ENCODE assay signal across 9 mouse cellular contexts in genomic region chr11:114477365-114477764, GRCm38 (mm10).
A peak's percentile ranks its signal among the peaks of the same experiment; 100 is the strongest.
DNase-seq lines count a peak whose midpoint lies in the region; ATAC-seq and TF ChIP-seq lines count a peak whose summit lies in the region.
"Had no signal": no experiment of that assay in that cellular context is flagged by ENCODE, and none has a peak within 500 bp of the region (broad histone marks: within the 10 kb centered on the region; RNA-seq: fewer than 3 reads in every experiment).

No protein-coding gene starts in this region.

- TF ChIP-seq CTCF in kidney, adult 2 months (conservative IDR thresholded peaks at IDR 0.05; ENCODE audit: insufficient read depth, insufficient read length, low read depth, low read length) = peak; percentile 35
- peak; percentile 36; the same call in 1 of the 2 replicates for TF ChIP-seq CTCF in cortical plate, adult 2 months (IDR thresholded peaks at IDR 0.05; ENCODE audit: extremely low read depth, insufficient read depth, low read length)

- H3K27me3 ChIP-seq in kidney, adult 2 months (replicated peaks; ENCODE audit: control insufficient read depth, insufficient read depth, low read length) = no peaks in the 10 kb centered on the region
- H3K27me3 ChIP-seq in kidney, embryonic 16.5 days (ENCODE audit: insufficient read depth, low read length) = peaks cover 7% of the 10 kb centered on the region

- ATAC-seq in kidney, embryonic 16.5 days (ENCODE audit: low FRiP score, low TSS enrichment) = no peak
- no peak for ATAC-seq in activated CD4-positive, CD25-positive, alpha-beta regulatory T cell, adult 4 months

- no peak for TF ChIP-seq POLR2A in kidney, adult 2 months (IDR thresholded peaks at IDR 0.05; ENCODE audit: low read depth, low read length)
- no peak for TF ChIP-seq POLR2A in cortical plate, adult 2 months (IDR thresholded peaks at IDR 0.05; ENCODE audit: extremely low read depth, insufficient read depth, low read length)

- H3K27ac ChIP-seq in kidney, adult 2 months (ENCODE audit: insufficient read depth, low read depth, low read length) = no peak overlapping the region
- H3K27ac ChIP-seq in kidney, embryonic 16.5 days (ENCODE audit: low read length) = no peak overlapping the region
- no peak overlapping the region for H3K27ac ChIP-seq in cortical plate, adult 2 months (ENCODE audit: insufficient read depth, low read length)

- no peak overlapping the region for H3K4me2 ChIP-seq in kidney, embryonic 16.5 days (replicated peaks; ENCODE audit: low read depth, low read length)

- H3K4me3 ChIP-seq in kidney, adult 2 months (ENCODE audit: insufficient read depth, low read depth, low read length) = no peak overlapping the region
- no peak overlapping the region for H3K4me3 ChIP-seq in kidney, embryonic 16.5 days (ENCODE audit: low read length)
- no peak overlapping the region for H3K4me3 ChIP-seq in cortical plate, adult 2 months (ENCODE audit: insufficient read depth, low read length)

- WGBS in kidney, adult 2 months = 83% methylated on average over 3 of the region's 3 CpGs
- 74% methylated on average over 3 of the region's 3 CpGs for WGBS in kidney, embryonic 16.5 days

- H3K36me3 ChIP-seq in kidney, adult 2 months (ENCODE audit: control insufficient read depth, insufficient read depth, low read length) = no peaks in the 10 kb centered on the region
- H3K36me3 ChIP-seq in kidney, embryonic 16.5 days (ENCODE audit: insufficient read depth, low read length) = no peaks in the 10 kb centered on the region

- H3K9ac ChIP-seq in kidney, embryonic 16.5 days (replicated peaks; ENCODE audit: low read length) = no peak overlapping the region

- DNase-seq in kidney, adult 2 months = peak; percentile 8
- DNase-seq in 3T3-L1 (ENCODE audit: low read depth, low spot score) (peak; percentile 20), MN1 (ENCODE audit: low spot score) (no peak)
- peak; percentile 10 to 30 for DNase-seq in B cell, adult 2 months
- no peak for DNase-seq in gastrocnemius, postnatal 10 days
- DNase-seq: right cerebral cortex, adult 18-20 months had no signal

- no peaks in the 10 kb centered on the region for H3K9me3 ChIP-seq in kidney, embryonic 16.5 days (ENCODE audit: low read length)

- H3K4me1 ChIP-seq in kidney, adult 2 months (ENCODE audit: control insufficient read depth, insufficient read depth, low read length) = no peaks in the 10 kb centered on the region
- peaks cover 6% of the 10 kb centered on the region; the same call in 1 of the 2 replicates for H3K4me1 ChIP-seq in kidney, embryonic 16.5 days (ENCODE audit: insufficient read depth, low read length)
- peaks cover 5% of the 10 kb centered on the region for H3K4me1 ChIP-seq in cortical plate, adult 2 months (ENCODE audit: control insufficient read depth, insufficient read depth, low read length)

Comparison
In these comparisons a context has a peak if more than half of its experiments do, and no peak if none do; other contexts are left out.
1. DNase-seq: peak in kidney, adult 2 months (single experiment), 3T3-L1 (single experiment) and B cell, adult 2 months (2 of 2); none in gastrocnemius, postnatal 10 days (single experiment) and MN1 (single experiment).